Mouse (Mus musculus): ENCODE measurements around the gene Rgs9bp. TPM values are rescaled to one million over a fixed set of nuclear protein-coding genes. Genes with fewer than 3 reads are reported as not detected.
"Not testable (repeated sequence)": the region's sequence is repeated elsewhere in the genome, so short reads cannot be mapped to it uniquely, and the experiment has no call there.

Rgs9bp gene
- total RNA-seq, 2 experiments from 2014 or later = 0.11 TPM; not detected in 1

GRCm38 (mm10) chr7:35535750-35536512 is 49.5 kb downstream of the Rgs9bp start:
- DNase-seq (ENCODE audit: low spot score) = no peak

- not testable (repeated sequence) for DNase-seq (ENCODE audit: low spot score)
These were observed 54.8 kb downstream of the Rgs9bp start for GRCm38 (mm10) chr7:35530544-35530943.

- DNase-seq (ENCODE audit: low spot score) = no peak
These were observed 55.4 kb downstream of the Rgs9bp start for GRCm38 (mm10) chr7:35530026-35530425.

Other genes starting within 250 kb of the Rgs9bp start
- gene Faap24, start 188.7 kb downstream of the Rgs9bp start, total RNA-seq (2021) = 1 to 10 TPM in 1 of 2 experiments, under 1 TPM in 1; 0.97 to 1.1 TPM
- gene Cep89, start 188.5 kb downstream of the Rgs9bp start, total RNA-seq (2021) = 1 to 10 TPM; 4.6 to 5.6 TPM
- gene Slc7a9, start 136.8 kb downstream of the Rgs9bp start, total RNA-seq (2021) = not detected
- gene Tdrd12, start 47.8 kb downstream of the Rgs9bp start, total RNA-seq (2021) = not detected
- gene Nudt19, start 29.3 kb downstream of the Rgs9bp start, total RNA-seq (2021) = 10 to 100 TPM; 47.9 to 52.6 TPM
- 10 to 100 TPM; 12.3 to 15.5 TPM for gene Ankrd27, start 662 bp upstream of the Rgs9bp start, total RNA-seq (2021)
- gene Pdcd5, start 61.9 kb upstream of the Rgs9bp start, total RNA-seq (2021) = 100 to 1,000 TPM; 148 to 149 TPM
- 1 to 10 TPM; 5.8 to 6.8 TPM for gene Dpy19l3, start 168.9 kb upstream of the Rgs9bp start, total RNA-seq (2021)
- 10 to 100 TPM; 14.8 to 20.3 TPM for gene Zfp507, start 217.4 kb upstream of the Rgs9bp start, total RNA-seq (2021)

Measured in gastrocnemius, adult 18-20 months (tissue).